Comparison of ENCODE assay signal across 18 mouse cellular contexts in genomic region chrX:94150471-94150870, GRCm38 (mm10).
"Had no signal": no experiment of that assay in that cellular context is flagged by ENCODE, and none has a peak within 500 bp of the region (broad histone marks: within the 10 kb centered on the region; RNA-seq: fewer than 3 reads in every experiment).

No protein-coding gene starts in this region.

- DNase-seq: lung, adult 18-20 months; lung, embryonic 14.5 days; lung, postnatal 10 days; lung, postnatal 4 days; midbrain, embryonic 14.5 days; retina, postnatal 1 day; right cerebral cortex, adult 18-20 months; right cerebral cortex, postnatal 25 days; thymus, adult 18-20 months; thymus, postnatal 25 days; thymus, postnatal 4 days had no signal

- H3K4me1 ChIP-seq: midbrain, embryonic 12.5 days; neural tube, embryonic 13.5 days; neural tube, embryonic 15.5 days had no signal

- H3K4me3 ChIP-seq: midbrain, embryonic 10.5 days; midbrain, embryonic 12.5 days; myocyte; neural tube, embryonic 13.5 days; neural tube, embryonic 15.5 days had no signal

- H3K36me3 ChIP-seq: midbrain, embryonic 10.5 days; midbrain, embryonic 12.5 days; neural tube, embryonic 13.5 days; neural tube, embryonic 15.5 days had no signal

- H3K4me2 ChIP-seq: lung, embryonic 14.5 days; midbrain, embryonic 12.5 days; neural tube, embryonic 13.5 days; neural tube, embryonic 15.5 days had no signal

- H3K9me3 ChIP-seq: midbrain, embryonic 10.5 days; midbrain, embryonic 12.5 days; neural tube, embryonic 13.5 days; neural tube, embryonic 15.5 days had no signal

- H3K27ac ChIP-seq: liver, embryonic 14.5 days; midbrain, embryonic 10.5 days; midbrain, embryonic 12.5 days; neural tube, embryonic 13.5 days; neural tube, embryonic 15.5 days had no signal

- ATAC-seq: midbrain, embryonic 16.5 days had no signal

- H3K9ac ChIP-seq: liver, embryonic 14.5 days; lung, embryonic 14.5 days; midbrain, embryonic 12.5 days; neural tube, embryonic 13.5 days; neural tube, embryonic 15.5 days had no signal
